Comparison of ENCODE assay signal across 29 mouse cellular contexts in the genomic region with DNA sequence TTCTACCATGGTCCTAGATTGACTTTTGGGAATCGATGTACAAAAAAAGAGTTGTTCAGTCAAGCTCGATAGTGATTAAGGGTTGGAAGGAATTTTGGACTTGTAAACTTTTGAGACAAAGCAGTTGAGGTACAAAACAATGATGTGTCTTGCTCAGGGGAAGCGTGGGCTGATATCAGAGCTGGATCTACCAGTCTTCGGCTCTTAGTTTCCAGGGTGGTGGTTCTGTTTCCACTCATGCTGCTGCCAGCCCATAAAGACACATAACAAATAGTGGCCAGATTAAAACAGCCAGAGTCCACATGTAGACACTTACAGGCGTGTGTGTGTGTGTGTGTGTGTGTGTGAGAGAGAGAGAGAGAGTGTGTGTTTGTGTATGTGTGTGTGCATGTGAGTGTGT. TPM values are rescaled to one million over a fixed set of nuclear protein-coding genes. Genes with fewer than 3 reads are reported as not detected.
A peak's percentile ranks its signal among the peaks of the same experiment; 100 is the strongest.
DNase-seq lines count a peak whose midpoint lies in the region; ATAC-seq and TF ChIP-seq lines count a peak whose summit lies in the region.
"Had no signal": no experiment of that assay in that cellular context is flagged by ENCODE, and none has a peak within 500 bp of the region (broad histone marks: within the 10 kb centered on the region; RNA-seq: fewer than 3 reads in every experiment).

No protein-coding gene starts in this region.

- DNase-seq in liver: peak; percentile 1
- DNase-seq in liver, postnatal 0 days: no peak
- DNase-seq in thymus, postnatal 25 days: peak; percentile 19
- DNase-seq in thymus, adult 18-20 months: no peak
- no peak for DNase-seq in liver, embryonic 13.5 days
- DNase-seq in stomach, postnatal 0 days (ENCODE audit: low spot score): no peak
- no peak for DNase-seq in cerebellum, adult 8-10 months
- no peak for DNase-seq in gastrocnemius, postnatal 10 days
- DNase-seq: adrenal gland, adult 8-10 months; cerebellum, adult 9-11 months; kidney, adult 9 months; kidney, postnatal 10 days; layer of hippocampus, adult 9-11 months; lung, embryonic 14.5 days; thymus, postnatal 36 days had no signal

- peaks cover 37% of the 10 kb centered on the region for H3K4me1 ChIP-seq in liver, postnatal 0 days (ENCODE audit: insufficient read depth)
- H3K4me1 ChIP-seq in liver, embryonic 13.5 days (replicated peaks): peaks cover 78% of the 10 kb centered on the region
- no peaks in the 10 kb centered on the region for H3K4me1 ChIP-seq in stomach, postnatal 0 days (replicated peaks; ENCODE audit: control insufficient read depth, insufficient read depth)
- H3K4me1 ChIP-seq: forebrain, embryonic 15.5 days had no signal

- H3K4me3 ChIP-seq in liver, postnatal 0 days (ENCODE audit: low read depth, low read length): no peak overlapping the region
- H3K4me3 ChIP-seq in liver, embryonic 13.5 days (replicated peaks): no peak overlapping the region
- no peak overlapping the region for H3K4me3 ChIP-seq in stomach, postnatal 0 days (ENCODE audit: low read depth, low read length)
- H3K4me3 ChIP-seq: embryonic facial prominence, embryonic 13.5 days; forebrain, embryonic 10.5 days; forebrain, embryonic 15.5 days; heart, embryonic 10.5 days; heart, embryonic 15.5 days; intestine, embryonic 15.5 days; limb, embryonic 10.5 days; limb, embryonic 15.5 days; myocyte; neural tube, embryonic 13.5 days; stomach, embryonic 15.5 days had no signal

- no peak for TF ChIP-seq CTCF in liver, postnatal 0 days (IDR thresholded peaks at IDR 0.05; ENCODE audit: low read depth)
- TF ChIP-seq CTCF in stomach, postnatal 0 days (IDR thresholded peaks at IDR 0.05; ENCODE audit: low read depth): no peak

- H3K4me2 ChIP-seq in liver, postnatal 0 days (ENCODE audit: low read depth, low read length): no peak overlapping the region
- H3K4me2 ChIP-seq in liver, embryonic 13.5 days: no peak overlapping the region
- H3K4me2 ChIP-seq in stomach, postnatal 0 days (replicated peaks; ENCODE audit: low read depth): no peak overlapping the region
- H3K4me2 ChIP-seq: embryonic facial prominence, embryonic 13.5 days; forebrain, embryonic 15.5 days; heart, embryonic 15.5 days; intestine, embryonic 15.5 days; limb, embryonic 15.5 days; lung, embryonic 14.5 days; midbrain, embryonic 11.5 days; neural tube, embryonic 13.5 days; stomach, embryonic 15.5 days had no signal

- no peaks in the 10 kb centered on the region for H3K36me3 ChIP-seq in liver, postnatal 0 days (replicated peaks; ENCODE audit: insufficient read depth, low read length)
- no peaks in the 10 kb centered on the region for H3K36me3 ChIP-seq in liver, embryonic 13.5 days
- H3K36me3 ChIP-seq in stomach, postnatal 0 days (ENCODE audit: control insufficient read depth, insufficient read depth, low read length): no peaks in the 10 kb centered on the region
- H3K36me3 ChIP-seq: embryonic facial prominence, embryonic 13.5 days; forebrain, embryonic 10.5 days; forebrain, embryonic 15.5 days; heart, embryonic 10.5 days; heart, embryonic 15.5 days; intestine, embryonic 15.5 days; limb, embryonic 10.5 days; limb, embryonic 15.5 days; neural tube, embryonic 13.5 days; stomach, embryonic 15.5 days had no signal

- no peaks in the 10 kb centered on the region for H3K27me3 ChIP-seq in liver, postnatal 0 days (ENCODE audit: insufficient read depth, low read length)
- H3K27me3 ChIP-seq in liver, embryonic 13.5 days: no peaks in the 10 kb centered on the region
- no peaks in the 10 kb centered on the region for H3K27me3 ChIP-seq in stomach, postnatal 0 days (ENCODE audit: control insufficient read depth, insufficient read depth, low read length)
- H3K27me3 ChIP-seq: CH12.LX; embryonic facial prominence, embryonic 13.5 days; forebrain, embryonic 15.5 days; heart, embryonic 15.5 days; intestine, embryonic 15.5 days; limb, embryonic 15.5 days; neural tube, embryonic 13.5 days; stomach, embryonic 15.5 days had no signal

- WGBS in liver, postnatal 0 days (ENCODE audit: insufficient replicate concordance): 58% methylated on average over 5 of the region's 5 CpGs
- WGBS in liver, embryonic 13.5 days (ENCODE audit: insufficient replicate concordance): 65% methylated on average over 5 of the region's 5 CpGs
- 54% methylated on average over 5 of the region's 5 CpGs for WGBS in stomach, postnatal 0 days

- no peak for ATAC-seq in liver, postnatal 0 days
- no peak for ATAC-seq in liver, embryonic 13.5 days (ENCODE audit: low read depth)
- ATAC-seq in stomach, postnatal 0 days (ENCODE audit: low FRiP score, low TSS enrichment): no peak
- ATAC-seq: forebrain, embryonic 15.5 days; hindbrain, embryonic 16.5 days; intestine, embryonic 15.5 days had no signal

- no peak for TF ChIP-seq EP300 in liver, postnatal 0 days (IDR thresholded peaks at IDR 0.05; ENCODE audit: low read depth)
- TF ChIP-seq EP300 in stomach, postnatal 0 days (optimal IDR thresholded peaks at IDR 0.05): no peak

- H3K9ac ChIP-seq in liver, postnatal 0 days (replicated peaks): no peak overlapping the region
- no peak overlapping the region for H3K9ac ChIP-seq in liver, embryonic 13.5 days
- 0 out of 2 replicates have a peak overlapping the region, but pooled peaks have one; percentile 2 for H3K9ac ChIP-seq in stomach, postnatal 0 days (ENCODE audit: low read length)
- H3K9ac ChIP-seq: embryonic facial prominence, embryonic 13.5 days; forebrain, embryonic 15.5 days; heart, embryonic 15.5 days; intestine, embryonic 15.5 days; limb, embryonic 15.5 days; lung, embryonic 14.5 days; neural tube, embryonic 13.5 days; stomach, embryonic 15.5 days had no signal

- no peak overlapping the region for H3K27ac ChIP-seq in liver, postnatal 0 days (ENCODE audit: low read depth)
- peak overlapping the region; percentile 89; the same call in 1 of the 2 replicates for H3K27ac ChIP-seq in liver, embryonic 13.5 days
- no peak overlapping the region for H3K27ac ChIP-seq in stomach, postnatal 0 days (replicated peaks)
- H3K27ac ChIP-seq: embryonic facial prominence, embryonic 13.5 days; forebrain, embryonic 10.5 days; forebrain, embryonic 15.5 days; heart, embryonic 10.5 days; heart, embryonic 15.5 days; intestine, embryonic 15.5 days; limb, embryonic 10.5 days; limb, embryonic 15.5 days; neural tube, embryonic 13.5 days; stomach, embryonic 15.5 days had no signal

- no peaks in the 10 kb centered on the region for H3K9me3 ChIP-seq in liver, postnatal 0 days (ENCODE audit: low read length)
- no peaks in the 10 kb centered on the region for H3K9me3 ChIP-seq in liver, embryonic 13.5 days (replicated peaks)
- no peaks in the 10 kb centered on the region for H3K9me3 ChIP-seq in stomach, postnatal 0 days (ENCODE audit: control insufficient read depth, low read length)
- H3K9me3 ChIP-seq: embryonic facial prominence, embryonic 13.5 days; forebrain, embryonic 10.5 days; forebrain, embryonic 15.5 days; heart, embryonic 10.5 days; heart, embryonic 15.5 days; intestine, embryonic 15.5 days; limb, embryonic 10.5 days; limb, embryonic 15.5 days; neural tube, embryonic 13.5 days; stomach, embryonic 15.5 days had no signal

RNA-seq across cellular contexts. Expression of gene Wdr26, which starts 17.2 kb away (rescaled TPM):
- 39.4 and 40.1 TPM in 2 replicates for polyA plus RNA-seq in liver, postnatal 0 days (2015; fragmentation: Nextera tagmentation; extraction: Ambion mirVana)
- polyA plus RNA-seq in liver, embryonic 13.5 days (2015; fragmentation: Nextera tagmentation; extraction: Ambion mirVana): 55.6 and 62.5 TPM in 2 replicates
- polyA plus RNA-seq in stomach, postnatal 0 days (2015; fragmentation: Nextera tagmentation; extraction: Ambion mirVana): 42.1 and 45.4 TPM in 2 replicates
- total RNA-seq in gastrocnemius, postnatal 10 days (2021): 100 to 1,000 TPM; 105 to 116 TPM

Comparison
In these comparisons a context has a peak if more than half of its experiments do, and no peak if none do; other contexts are left out.
1. DNase-seq: peak in liver (single experiment) and thymus, postnatal 25 days (single experiment); none in liver, postnatal 0 days (single experiment), thymus, adult 18-20 months (0 of 2), liver, embryonic 13.5 days (single experiment), stomach, postnatal 0 days (single experiment), cerebellum, adult 8-10 months (single experiment) and gastrocnemius, postnatal 10 days (single experiment).